ENCODE assay signal across 10 mouse cellular contexts in genomic region chr7:112684626-112685561, GRCm38 (mm10). TPM values are rescaled to one million over a fixed set of nuclear protein-coding genes. Genes with fewer than 3 reads are reported as not detected.
DNase-seq lines count a peak whose midpoint lies in the region; ATAC-seq lines count a peak whose summit lies in the region.
"Had no signal": no experiment of that assay in that cellular context is flagged by ENCODE, and none has a peak within 500 bp of the region (broad histone marks: within the 10 kb centered on the region; RNA-seq: fewer than 3 reads in every experiment).

No protein-coding gene starts in this region.

- no peaks in the 10 kb centered on the region for H3K27me3 ChIP-seq in forebrain, embryonic 15.5 days
- H3K27me3 ChIP-seq in hindbrain, embryonic 10.5 days (ENCODE audit: insufficient read depth, poor library complexity, severe bottlenecking), result no peaks in the 10 kb centered on the region

- no peaks in the 10 kb centered on the region for H3K9me3 ChIP-seq in forebrain, embryonic 15.5 days
- no peaks in the 10 kb centered on the region for H3K9me3 ChIP-seq in hindbrain, embryonic 10.5 days
- H3K9me3 ChIP-seq: megakaryocyte, embryonic 14.5 days had no signal

- H3K27ac ChIP-seq in forebrain, embryonic 15.5 days (replicated peaks), result peak overlapping the region; percentile 47; the same call in 1 of the 2 replicates
- H3K27ac ChIP-seq in hindbrain, embryonic 10.5 days, result peak overlapping the region; percentile 85

- H3K9ac ChIP-seq in forebrain, embryonic 15.5 days (replicated peaks), result no peak overlapping the region

- peak; percentile 41 for DNase-seq in kidney, postnatal 10 days
- DNase-seq in kidney, postnatal 36 days, result no peak
- DNase-seq in hindbrain, embryonic 10.5 days (ENCODE audit: low spot score), result peak; percentile 78
- DNase-seq in lung, postnatal 4 days, result peak; percentile 21 to 42
- DNase-seq in adrenal gland, postnatal 36 days, result no peak
- DNase-seq in spleen, postnatal 14 days (ENCODE audit: low spot score in 2 of 2), result no peak
- no peak for DNase-seq in right cerebral cortex, adult 2 months (ENCODE audit: low spot score in 2 of 2)

- peaks cover 69% of the 10 kb centered on the region for H3K4me1 ChIP-seq in forebrain, embryonic 15.5 days
- peaks cover 92% of the 10 kb centered on the region for H3K4me1 ChIP-seq in hindbrain, embryonic 10.5 days (replicated peaks)
- H3K4me1 ChIP-seq: megakaryocyte, embryonic 14.5 days had no signal

- H3K4me3 ChIP-seq in forebrain, embryonic 15.5 days, result peak overlapping the region; percentile 11; the same call in 1 of the 2 replicates
- H3K4me3 ChIP-seq in hindbrain, embryonic 10.5 days, result peak overlapping the region; percentile 44
- H3K4me3 ChIP-seq: erythroblast, embryonic 14.5 days; megakaryocyte, embryonic 14.5 days had no signal

- no peak for ATAC-seq in forebrain, embryonic 15.5 days (replicated peaks)

- H3K4me2 ChIP-seq in forebrain, embryonic 15.5 days (replicated peaks), result peak overlapping the region; percentile 29

- WGBS in forebrain, embryonic 15.5 days, result 8% methylated on average over 23 of the region's 23 CpGs
- WGBS in hindbrain, embryonic 10.5 days, result 4% methylated on average over 23 of the region's 23 CpGs

- no peaks in the 10 kb centered on the region for H3K36me3 ChIP-seq in forebrain, embryonic 15.5 days
- no peaks in the 10 kb centered on the region for H3K36me3 ChIP-seq in hindbrain, embryonic 10.5 days

RNA-seq across cellular contexts. Expression of gene Tead1, which starts 5.8 kb away (rescaled TPM):
- 18.0 and 18.3 TPM in 2 replicates for polyA plus RNA-seq in forebrain, embryonic 15.5 days (2015; fragmentation: Nextera tagmentation; extraction: Ambion mirVana)
- 17.8 and 20.6 TPM in 2 replicates for polyA plus RNA-seq in hindbrain, embryonic 10.5 days (2016; fragmentation: Nextera tagmentation; extraction: Ambion mirVana)
- 100 to 1,000 TPM in 1 of 2 experiments, 10 to 100 TPM in 1; 78.8 to 119 TPM for total RNA-seq in adrenal gland, postnatal 36 days (2021)
- polyA plus RNA-seq: erythroblast, embryonic 14.5 days had no signal

Comparison
In these comparisons a context has a peak if more than half of its experiments do, and no peak if none do; other contexts are left out.
1. DNase-seq: peak in kidney, postnatal 10 days (single experiment), hindbrain, embryonic 10.5 days (single experiment) and lung, postnatal 4 days (2 of 2); none in kidney, postnatal 36 days (0 of 2), adrenal gland, postnatal 36 days (0 of 2), spleen, postnatal 14 days (0 of 2) and right cerebral cortex, adult 2 months (0 of 2).